Mouse (Mus musculus) limb, embryonic 15.5 days (tissue): Measurements from ENCODE around the gene Tspan17. TPM values are rescaled to one million over a fixed set of nuclear protein-coding genes. Genes with fewer than 3 reads are reported as not detected.

ENCODE experiments used
- ATAC-seq: fragments of 200-750 bp; cut with Nextera tagmentation; 2 replicates; pipeline ENCODE4 v1.8.0; 2017; ENCODE audit warnings: low read depth, moderate TSS enrichment; ENCODE audit not compliant: insufficient number of reproducible peaks, low FRiP score, low TSS enrichment
- H3K27ac ChIP-seq: fragments of 300-500 bp; sonication (generic); 2 replicates; pipeline ENCODE4 v1.5.1; 2015; ENCODE audit warnings: moderate library complexity, mild to moderate bottlenecking, inconsistent platforms
- H3K27me3 ChIP-seq: fragments of 300-500 bp; sonication (generic); 2 replicates; pipeline ENCODE4 v1.6.1; 2015; ENCODE audit warnings: inconsistent platforms
- H3K36me3 ChIP-seq: fragments of 300-500 bp; sonication (generic); 2 replicates; pipeline ENCODE4 v1.6.1; 2015; ENCODE audit warnings: inconsistent platforms
- H3K4me1 ChIP-seq: fragments of 300-500 bp; sonication (generic); 2 replicates; pipeline ENCODE4 v1.6.1; 2015; ENCODE audit warnings: inconsistent platforms
- H3K4me2 ChIP-seq: fragments of 300-500 bp; sonication (generic); 2 replicates; pipeline ENCODE4 v1.6.1; 2015; ENCODE audit warnings: mild to moderate bottlenecking, inconsistent platforms
- H3K4me3 ChIP-seq: fragments of 300-500 bp; sonication (generic); 2 replicates; pipeline ENCODE4 v1.5.1; 2015; ENCODE audit warnings: mild to moderate bottlenecking, inconsistent platforms
- H3K9ac ChIP-seq: fragments of 300-500 bp; sonication (generic); 2 replicates; pipeline ENCODE4 v1.6.1; 2015; ENCODE audit warnings: inconsistent platforms
- H3K9me3 ChIP-seq: fragments of 300-500 bp; sonication (generic); 2 replicates; pipeline ENCODE4 v1.6.1; 2016; ENCODE audit warnings: inconsistent platforms
- WGBS: fragments of 180-500 bp; shearing (Covaris S2); methylation state at CpG from one replicate; pipeline ENCODE4 v1.1.7; 2015; 5-methylcytosine and 5-hydroxymethylcytosine counted together
- polyA plus RNA-seq: library from polyadenylated mRNA; unstranded; fragments of >200 nt; fragmentation: Nextera tagmentation; extraction: Ambion mirVana; gene quantifications from 2 replicates; pipeline ENCODE4 v1.2.1, GENCODE M21; 2015

Gene Tspan17
- polyA plus RNA-seq, 1 experiment from 2014 or later, result 7.8 TPM

GRCm38 (mm10) chr13:54755201-54755830 is 33.9 kb upstream of the Tspan17 start:
- Histone ChIP-seq H3K9me3 (no peaks in the 10 kb centered on the region), H3K4me3 (no peak overlapping the region), H3K4me2 (no peak overlapping the region), H3K4me1 (peaks cover 16% of the 10 kb centered on the region), H3K9ac (no peak overlapping the region), H3K36me3 (no peaks in the 10 kb centered on the region), H3K27ac (no peak overlapping the region), H3K27me3 (peaks cover 70% of the 10 kb centered on the region)
- no peak for ATAC-seq
- WGBS, result 30% methylated on average over 9 of the region's 9 CpGs

DNA sequence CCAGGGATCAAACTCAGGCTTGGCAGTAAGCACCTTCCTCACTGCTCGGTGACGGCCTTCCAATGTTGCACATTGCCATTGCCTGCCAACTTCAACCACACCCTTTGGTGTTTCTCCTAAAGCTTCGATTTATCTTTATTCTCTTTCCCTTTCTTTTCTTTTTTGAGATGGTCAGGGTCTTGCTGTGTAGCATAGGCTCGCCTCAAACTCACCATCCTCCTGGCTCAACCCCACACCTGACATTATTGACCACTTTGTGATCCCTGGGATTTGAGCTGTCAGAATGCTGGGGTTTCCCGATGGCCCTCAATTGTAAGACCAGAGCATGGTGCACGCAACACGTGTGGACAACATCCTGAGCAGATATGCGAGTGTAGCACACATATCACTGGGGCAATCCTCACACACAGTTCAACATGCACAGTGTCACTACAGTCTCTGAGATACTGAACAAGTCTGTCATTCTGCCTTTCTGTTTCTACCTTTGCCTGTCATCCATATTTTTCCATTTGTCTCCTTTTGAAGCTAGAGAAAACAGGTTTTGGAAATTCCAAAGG is 32.9 kb upstream of the Tspan17 start:
- ATAC-seq, result no peak
- no peaks in the 10 kb centered on the region for H3K9me3 ChIP-seq
- no peak overlapping the region for H3K4me3 ChIP-seq
- peaks cover 72% of the 10 kb centered on the region for H3K27me3 ChIP-seq
- no peak overlapping the region for H3K27ac ChIP-seq
- H3K9ac ChIP-seq, result no peak overlapping the region
- no peaks in the 10 kb centered on the region for H3K36me3 ChIP-seq
- H3K4me1 ChIP-seq, result peaks cover 16% of the 10 kb centered on the region
- no peak overlapping the region for H3K4me2 ChIP-seq
- WGBS, result 81% methylated on average over 8 of the region's 8 CpGs

DNA sequence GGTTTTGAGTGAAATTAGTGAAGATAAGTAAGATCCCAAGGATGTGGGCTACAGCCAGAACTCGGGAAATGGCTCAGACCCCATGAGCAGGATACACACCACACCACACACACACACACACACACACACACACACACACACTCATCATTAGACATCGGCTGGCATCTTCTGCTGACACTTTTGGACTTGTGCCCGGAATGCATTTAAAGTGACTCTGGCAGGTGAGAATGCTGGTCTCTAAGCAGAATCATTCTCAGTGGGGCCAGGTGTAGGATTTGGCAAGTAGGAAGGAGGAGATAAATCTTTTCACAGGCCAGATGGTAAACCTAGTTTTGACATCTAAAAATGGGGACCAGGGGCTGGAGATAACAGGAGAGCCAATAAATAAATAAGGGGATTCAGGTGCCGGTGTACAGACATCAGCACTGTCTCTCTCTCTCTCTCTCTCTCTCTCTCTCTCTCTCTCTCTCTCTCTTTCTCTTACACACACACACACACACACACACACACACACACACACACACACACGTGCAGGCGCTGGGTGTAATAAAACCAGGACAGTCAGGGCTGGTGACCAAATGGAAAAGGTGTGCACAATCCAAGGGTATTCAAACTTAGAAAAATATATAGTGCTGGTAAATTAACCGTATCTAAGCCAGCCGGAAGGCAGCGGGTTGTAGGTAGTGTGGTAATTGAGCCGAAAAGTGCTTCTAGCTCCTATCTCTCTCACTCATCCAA is 31.9 kb upstream of the Tspan17 start:
- H3K4me1 ChIP-seq, result peaks cover 16% of the 10 kb centered on the region
- no peaks in the 10 kb centered on the region for H3K36me3 ChIP-seq
- 44% methylated on average over 10 of the region's 10 CpGs for WGBS
- no peak overlapping the region for H3K4me3 ChIP-seq
- no peak overlapping the region for H3K27ac ChIP-seq
- peaks cover 73% of the 10 kb centered on the region for H3K27me3 ChIP-seq
- no peaks in the 10 kb centered on the region for H3K9me3 ChIP-seq
- peak overlapping the region; percentile 61 for H3K4me2 ChIP-seq
- no peak for ATAC-seq
- H3K9ac ChIP-seq, result no peak overlapping the region

GRCm38 (mm10) chr13:54758045-54758755 is 31.0 kb upstream of the Tspan17 start:
- H3K4me1 ChIP-seq, result peaks cover 16% of the 10 kb centered on the region
- H3K4me2 ChIP-seq, result peak overlapping the region; percentile 61
- H3K27ac ChIP-seq, result no peak overlapping the region
- H3K9ac ChIP-seq, result no peak overlapping the region
- no peaks in the 10 kb centered on the region for H3K36me3 ChIP-seq
- no peaks in the 10 kb centered on the region for H3K9me3 ChIP-seq
- H3K27me3 ChIP-seq, result peaks cover 76% of the 10 kb centered on the region
- H3K4me3 ChIP-seq, result peak overlapping the region; percentile 35
- ATAC-seq, result peak; percentile 58
- WGBS, result under 1% methylated on average over 43 of the region's 43 CpGs

- H3K4me3 ChIP-seq, result peak overlapping the region; percentile 35; the same call in 1 of the 2 replicates
- ATAC-seq, result no peak
These were observed 30.3 kb upstream of the Tspan17 start for GRCm38 (mm10) chr13:54758756-54759470.

GRCm38 (mm10) chr13:54759496-54759895 is 29.7 kb upstream of the Tspan17 start:
- peaks cover 81% of the 10 kb centered on the region for H3K27me3 ChIP-seq
- H3K4me1 ChIP-seq, result peaks cover 16% of the 10 kb centered on the region
- H3K27ac ChIP-seq, result no peak overlapping the region
- H3K4me2 ChIP-seq, result no peak overlapping the region
- no peak overlapping the region for H3K9ac ChIP-seq
- no peaks in the 10 kb centered on the region for H3K9me3 ChIP-seq
- 8% methylated on average over 7 of the region's 7 CpGs for WGBS
- no peaks in the 10 kb centered on the region for H3K36me3 ChIP-seq
- no peak for ATAC-seq
- H3K4me3 ChIP-seq, result no peak overlapping the region

More at GRCm38 (mm10) chr13:54758756-54759470, 30.3 kb upstream of the Tspan17 start:
- Histone ChIP-seq H3K27ac (no peak overlapping the region), H3K27me3 (peaks cover 80% of the 10 kb centered on the region), H3K4me1 (peaks cover 16% of the 10 kb centered on the region), H3K4me2 (peak overlapping the region; percentile 61; the same call in 1 of the 2 replicates), H3K9me3 (no peaks in the 10 kb centered on the region), H3K36me3 (no peaks in the 10 kb centered on the region), H3K9ac (no peak overlapping the region)
- WGBS, result 2% methylated on average over 28 of the region's 29 CpGs

GRCm38 (mm10) chr13:54760164-54760795 is 28.9 kb upstream of the Tspan17 start:
- no peak overlapping the region for H3K4me2 ChIP-seq
- H3K36me3 ChIP-seq, result no peaks in the 10 kb centered on the region
- H3K9me3 ChIP-seq, result no peaks in the 10 kb centered on the region
- no peak overlapping the region for H3K4me3 ChIP-seq
- H3K4me1 ChIP-seq, result peaks cover 16% of the 10 kb centered on the region
- H3K27me3 ChIP-seq, result peaks cover 82% of the 10 kb centered on the region
- ATAC-seq, result no peak
- WGBS, result 38% methylated on average over 8 of the region's 8 CpGs
- no peak overlapping the region for H3K27ac ChIP-seq
- H3K9ac ChIP-seq, result no peak overlapping the region

GRCm38 (mm10) chr13:54760906-54761305 is 28.3 kb upstream of the Tspan17 start:
- Histone ChIP-seq H3K4me3 (no peak overlapping the region), H3K4me1 (peaks cover 20% of the 10 kb centered on the region), H3K36me3 (no peaks in the 10 kb centered on the region), H3K4me2 (no peak overlapping the region), H3K27ac (no peak overlapping the region), H3K9me3 (no peaks in the 10 kb centered on the region), H3K9ac (no peak overlapping the region), H3K27me3 (peaks cover 82% of the 10 kb centered on the region)
- no peak for ATAC-seq
- 73% methylated on average over 7 of the region's 7 CpGs for WGBS

DNA sequence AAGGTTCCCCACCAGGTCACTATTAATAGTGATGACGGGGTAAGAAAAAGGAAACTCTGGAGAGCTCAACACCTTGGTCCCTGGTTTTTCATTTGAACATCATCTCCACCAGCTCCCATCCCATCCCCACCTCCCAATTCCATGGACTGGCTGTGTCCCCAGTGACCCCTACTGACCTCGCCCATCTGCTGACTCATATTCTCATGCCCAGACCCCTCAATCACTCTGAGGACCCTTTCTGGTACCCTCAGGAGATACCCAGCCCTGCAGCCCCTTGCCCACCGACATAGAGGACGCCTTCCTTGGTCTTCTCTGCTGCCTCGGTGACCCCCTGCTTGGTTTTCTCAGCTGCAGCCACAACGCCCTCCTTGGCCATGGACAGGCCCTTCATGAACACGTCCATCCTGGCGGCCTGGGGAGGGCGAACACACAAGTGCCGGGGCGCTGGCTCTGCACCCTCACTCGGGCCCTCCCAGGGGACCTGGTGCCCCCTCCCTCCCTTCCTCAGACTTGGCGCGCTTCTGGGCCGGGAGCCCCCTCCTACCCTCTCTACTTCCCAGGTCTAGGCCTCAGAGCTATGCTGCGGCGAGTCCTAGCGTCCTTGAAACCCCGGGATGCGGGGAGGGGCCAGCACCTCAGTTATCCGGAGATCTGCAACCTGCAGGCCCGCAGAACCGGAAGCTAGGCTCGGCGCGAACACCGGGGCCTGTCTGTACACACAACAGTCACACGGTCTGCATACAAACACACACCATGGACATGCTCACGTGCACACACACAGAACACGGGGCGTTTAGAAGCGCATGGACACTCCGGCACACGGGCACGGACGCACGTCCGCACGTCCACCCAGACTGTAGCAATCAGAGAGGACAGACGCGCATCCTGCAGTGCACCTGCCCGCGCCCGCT is 23.6 kb upstream of the Tspan17 start:
- no peak overlapping the region for H3K27ac ChIP-seq
- no peak overlapping the region for H3K9ac ChIP-seq
- H3K4me3 ChIP-seq, result peak overlapping the region; percentile 27
- H3K4me1 ChIP-seq, result peaks cover 11% of the 10 kb centered on the region
- peak overlapping the region; percentile 44 for H3K4me2 ChIP-seq
- 6% methylated on average over 44 of the region's 44 CpGs for WGBS
- no peaks in the 10 kb centered on the region for H3K36me3 ChIP-seq
- ATAC-seq, result 0 out of 2 replicates have a peak, but pooled peaks have one; percentile 41
- H3K9me3 ChIP-seq, result no peaks in the 10 kb centered on the region
- peaks cover 72% of the 10 kb centered on the region for H3K27me3 ChIP-seq

DNA sequence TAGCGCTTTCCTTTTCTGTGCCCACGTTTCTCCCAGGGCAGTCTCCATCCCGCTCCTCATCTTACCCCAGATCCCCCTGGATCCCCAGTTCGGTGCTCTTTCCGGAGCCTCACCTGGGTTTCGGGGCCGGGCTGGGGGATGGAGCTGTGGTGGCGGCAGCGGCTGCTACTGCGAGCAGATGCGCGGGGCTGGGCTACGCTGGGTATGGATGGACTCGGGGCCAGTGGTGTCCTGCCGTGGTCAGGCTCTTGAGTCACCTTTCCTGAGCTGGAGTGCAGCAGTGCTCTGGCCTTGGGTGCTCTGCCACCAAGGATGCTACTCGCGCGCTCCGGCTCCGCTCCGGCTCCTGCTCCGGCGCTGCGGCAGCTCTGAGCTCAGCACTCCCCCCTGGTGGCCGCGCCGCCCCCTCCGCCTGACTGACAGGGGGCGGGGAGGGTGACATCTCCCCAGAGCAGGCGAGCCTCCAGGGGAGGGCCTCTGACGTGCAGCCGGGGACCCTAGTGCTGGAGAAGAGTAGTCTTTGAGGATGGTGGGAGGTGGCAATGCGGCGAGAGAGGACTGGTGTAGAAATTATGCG is 22.9 kb upstream of the Tspan17 start, which contains the start of gene Sncb:
Gene Sncb, minus strand, starts transcription at position 404 of the 577 bp plus-strand sequence.
- ATAC-seq, result no peak
- no peaks in the 10 kb centered on the region for H3K9me3 ChIP-seq
- peak within 1 kb of the TSS; percentile 27 for H3K4me3 ChIP-seq
- H3K36me3 ChIP-seq, result no peaks in the 10 kb centered on the region
- H3K4me1 ChIP-seq, result peaks cover 11% of the 10 kb centered on the region
- H3K27ac ChIP-seq, result no peak within 1 kb of the TSS
- WGBS, result 1% methylated on average over 35 of the region's 35 CpGs
- H3K27me3 ChIP-seq, result peaks cover 65% of the 10 kb centered on the region
- H3K4me2 ChIP-seq, result peak within 1 kb of the TSS; percentile 44
- no peak within 1 kb of the TSS for H3K9ac ChIP-seq
